Mouse (Mus musculus) heart, adult 2 months (tissue): ENCODE measurements around the gene Rad17. TPM values are rescaled to one million over a fixed set of nuclear protein-coding genes. Genes with fewer than 3 reads are reported as not detected.
A peak's percentile ranks its signal among the peaks of the same experiment; 100 is the strongest.

ENCODE experiments used
- DNase-seq, 2 experiments: peaks; one replicate each; pipeline ENCODE4 v3.0.0; 2021
- H3K27ac ChIP-seq: fragments of 200-600 bp; 2 replicates; pipeline ENCODE4 v1.8.1; 2022
- H3K27me3 ChIP-seq: fragments of 200-500 bp; 2 replicates; pipeline ENCODE4 v1.6.1; 2012; ENCODE audit warnings: mild to moderate bottlenecking, low read length, inconsistent platforms, mixed read lengths; ENCODE audit not compliant: control insufficient read depth, insufficient read depth
- H3K36me3 ChIP-seq: fragments of 200-500 bp; 2 replicates; pipeline ENCODE4 v1.6.1; 2012; ENCODE audit warnings: low read length, inconsistent platforms; ENCODE audit not compliant: control insufficient read depth, insufficient read depth
- H3K4me1 ChIP-seq: fragments of 200-500 bp; 2 replicates; pipeline ENCODE4 v1.6.1; 2011; ENCODE audit warnings: low read length; ENCODE audit not compliant: control insufficient read depth, insufficient read depth
- H3K4me3 ChIP-seq: fragments of 200-600 bp; 2 replicates; pipeline ENCODE4 v1.8.1; 2022
- H3K79me2 ChIP-seq: fragments of 200-500 bp; replicated peaks from 2 replicates; pipeline ENCODE4 v1.6.1; 2012; ENCODE audit warnings: mild to moderate bottlenecking, inconsistent platforms, low read length, moderate library complexity, mixed read lengths; ENCODE audit not compliant: control insufficient read depth, insufficient read depth
- H3K9ac ChIP-seq: fragments of 200-500 bp; 2 replicates; pipeline ENCODE4 v1.6.1; 2012; ENCODE audit warnings: low read depth, mild to moderate bottlenecking, control low read depth, inconsistent platforms, low read length, mixed read lengths
- CTCF ChIP-seq: fragments of 200-600 bp; IDR thresholded peaks from 2 replicates; pipeline ENCODE4 v1.8.1; 2022; ENCODE audit warnings: antibody characterized with exemption, mild to moderate bottlenecking, moderate library complexity
- EP300 ChIP-seq: fragments of 200-500 bp; IDR thresholded peaks from 2 replicates; pipeline ENCODE4 v1.6.1; 2011; ENCODE audit warnings: low read depth, low read length, control low read depth; ENCODE audit not compliant: insufficient read depth
- POLR2A ChIP-seq: fragments of 200-500 bp; IDR thresholded peaks from 2 replicates; pipeline ENCODE4 v1.6.1; 2011; ENCODE audit warnings: mild to moderate bottlenecking, low read depth, low read length, control low read depth; ENCODE audit not compliant: insufficient read depth
- WGBS: fragments of 180-500 bp; shearing (Covaris S2); methylation state at CpG from one replicate; pipeline ENCODE4 v1.1.7; 2018; 5-methylcytosine and 5-hydroxymethylcytosine counted together
- intact Hi-C: fragments of 180-260 bp; cut with DNase I; formaldehyde crosslinking; loops from one replicate; pipeline ENCODE4 v1.15.1; 2025
- polyA plus RNA-seq: library from polyadenylated mRNA; depleted of rRNA; stranded (reverse); fragments of >200 nt; gene quantifications from 2 replicates; pipeline ENCODE4 v1.2.3, GENCODE M21; 2012
- total RNA-seq, 2 experiments: library from RNA; stranded (reverse); gene quantifications; 2 replicates each; pipeline ENCODE4 v1.2.3; 2021

Rad17 gene
- total and polyA plus RNA-seq, 3 experiments = 5.6 to 15.0 (median 15.0) TPM

DNA sequence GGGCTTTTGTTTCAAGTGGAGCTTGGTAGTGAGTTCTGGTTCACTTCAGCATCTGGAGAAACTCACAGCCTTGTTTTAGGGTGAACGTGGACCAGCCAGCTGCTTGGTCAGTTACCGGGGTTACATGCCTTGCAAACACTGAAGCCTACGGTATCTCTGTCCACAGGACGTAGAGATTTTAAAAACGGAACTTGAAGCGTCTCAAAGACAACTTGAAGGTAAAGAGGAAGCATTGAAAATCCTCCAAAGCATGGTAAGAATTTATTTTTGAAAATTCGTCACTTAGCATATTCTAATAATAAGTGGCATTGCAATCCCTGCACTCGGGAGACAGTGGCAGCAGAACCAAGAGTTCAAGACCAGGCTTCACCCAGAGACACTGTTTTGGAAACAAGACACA is 30.8 kb upstream of the Rad17 start:
- Histone ChIP-seq H3K4me1 (no peaks in the 10 kb centered on the region), H3K27me3 (no peaks in the 10 kb centered on the region), H3K9ac (no peak overlapping the region), H3K36me3 (no peaks in the 10 kb centered on the region), H3K79me2 (no peaks in the 10 kb centered on the region), H3K4me3 (no peak overlapping the region), H3K27ac (no peak overlapping the region)
- TF ChIP-seq POLR2A = no peak
- intact Hi-C loops = no loop called here
- WGBS = 76% methylated on average over 8 of the region's 8 CpGs
- no peak for DNase-seq

DNA sequence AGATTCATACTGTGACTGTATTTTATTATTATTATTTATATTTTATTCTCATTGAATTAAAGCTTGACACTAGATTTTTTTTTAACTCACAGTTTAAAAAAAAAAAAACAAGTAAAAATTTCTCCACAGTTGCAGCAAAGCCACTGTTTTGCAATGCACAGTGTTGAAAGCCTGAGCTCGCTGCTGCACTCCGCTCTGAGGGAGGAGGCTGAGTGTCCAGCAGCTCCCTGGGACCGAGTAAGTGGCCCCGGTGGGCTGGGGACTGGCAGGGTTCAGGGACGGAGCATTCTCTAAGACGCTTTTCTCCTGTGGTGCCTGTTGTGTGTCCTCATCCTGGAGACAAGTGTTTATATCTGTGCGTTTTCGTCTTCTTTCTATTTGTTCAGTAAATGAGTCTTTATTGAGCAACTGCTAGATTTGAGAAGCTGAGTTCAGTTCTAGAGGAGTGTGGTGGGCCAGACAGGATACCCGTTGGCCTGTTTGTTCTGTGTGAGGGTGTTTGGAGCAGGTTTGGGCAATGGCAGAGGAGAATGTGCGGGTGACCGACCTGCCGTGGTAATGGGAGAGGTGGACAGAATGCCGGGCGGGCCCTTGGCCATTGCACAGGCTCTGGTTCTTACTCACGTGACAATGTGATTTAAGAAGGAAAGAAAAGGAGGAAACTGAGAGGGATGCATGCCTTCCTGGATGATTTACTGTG is 25.2 kb upstream of the Rad17 start:
- no peak for DNase-seq
- no peak overlapping the region for H3K9ac ChIP-seq
- no peak overlapping the region for H3K27ac ChIP-seq
- H3K4me3 ChIP-seq = no peak overlapping the region
- H3K79me2 ChIP-seq = no peaks in the 10 kb centered on the region
- no peaks in the 10 kb centered on the region for H3K36me3 ChIP-seq
- no peaks in the 10 kb centered on the region for H3K27me3 ChIP-seq
- TF ChIP-seq POLR2A (no peak), EP300 (no peak)
- no peaks in the 10 kb centered on the region for H3K4me1 ChIP-seq
- 79% methylated on average over 15 of the region's 15 CpGs for WGBS
- intact Hi-C loops = no loop called here

DNA sequence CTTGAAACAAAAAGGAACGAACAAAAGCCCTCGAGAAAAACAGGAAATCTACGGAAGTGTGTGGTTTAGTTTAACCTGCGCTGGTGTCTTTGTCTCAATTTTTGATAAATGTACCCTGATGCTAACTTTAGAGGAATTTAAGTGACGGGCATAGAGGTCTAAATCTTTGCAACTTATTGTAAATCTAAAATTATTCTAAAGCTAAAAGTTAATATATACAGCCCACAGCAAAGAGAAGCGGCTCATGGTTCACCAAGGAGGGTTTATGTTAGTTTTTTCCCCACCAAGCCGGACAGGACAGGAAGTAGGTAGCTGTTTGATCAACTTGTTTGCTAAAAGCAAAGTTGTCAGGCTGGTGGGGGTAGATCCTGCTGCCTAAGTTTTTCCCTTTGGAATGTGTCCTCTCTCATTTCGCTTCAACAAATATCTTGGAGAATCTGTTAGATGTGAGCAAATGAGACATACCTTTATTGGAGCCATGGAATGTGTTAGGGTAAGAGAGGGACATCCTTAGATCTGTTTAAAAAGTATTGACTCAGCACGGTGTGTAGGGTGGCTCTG is 19.4 kb upstream of the Rad17 start:
- no peak overlapping the region for H3K9ac ChIP-seq
- DNase-seq = no peak
- H3K27ac ChIP-seq = peak overlapping the region; percentile 64; the same call in 1 of the 2 replicates
- intact Hi-C loops = no loop called here
- TF ChIP-seq CTCF = no peak
- no peak for TF ChIP-seq POLR2A
- no peak for TF ChIP-seq EP300
- peak overlapping the region; percentile 61 for H3K4me3 ChIP-seq
- no peaks in the 10 kb centered on the region for H3K36me3 ChIP-seq
- H3K79me2 ChIP-seq = no peaks in the 10 kb centered on the region
- H3K27me3 ChIP-seq = no peaks in the 10 kb centered on the region
- 46% methylated on average over 9 of the region's 9 CpGs for WGBS
- H3K4me1 ChIP-seq = no peaks in the 10 kb centered on the region

DNA sequence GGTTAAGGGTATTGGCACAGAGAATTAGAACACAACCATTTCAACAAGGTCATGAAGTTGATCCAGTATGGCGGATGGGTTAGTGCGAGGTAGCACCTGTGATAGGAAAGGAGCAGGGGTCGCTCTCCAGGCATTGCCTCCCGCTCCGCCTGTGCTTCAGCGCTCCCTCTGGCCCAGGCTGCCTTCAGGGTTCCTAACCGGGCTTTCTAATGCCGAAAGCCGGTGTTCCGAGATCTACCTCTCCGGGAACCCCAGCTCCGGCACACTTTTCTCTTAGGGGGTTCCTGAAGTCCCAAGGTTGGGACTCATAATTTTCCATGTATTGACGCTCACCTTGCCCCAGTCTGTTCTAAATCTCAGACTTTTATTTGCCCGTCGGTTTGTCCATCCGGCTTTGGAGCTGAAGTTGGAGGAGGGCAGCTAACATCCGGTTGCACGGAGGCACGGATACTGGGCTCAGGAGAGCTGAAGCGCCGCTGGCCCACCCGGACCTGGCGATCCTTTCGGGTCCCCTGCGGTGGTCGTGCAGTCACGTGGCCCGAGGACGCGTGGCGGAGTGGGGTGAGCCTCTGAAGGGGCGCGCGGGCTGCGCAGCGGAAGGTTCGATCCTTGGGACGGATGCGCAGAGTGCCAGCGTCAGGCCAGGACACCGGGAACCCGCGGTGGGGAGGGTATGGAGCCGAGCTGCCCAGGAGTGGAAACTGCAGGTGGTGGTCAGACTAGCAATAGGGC is 18.6 kb upstream of the Rad17 start, which contains the start of gene Ccdc125:
Gene Ccdc125, plus strand, starts transcription at position 427 of the 732 bp plus-strand sequence.
- no peaks in the 10 kb centered on the region for H3K27me3 ChIP-seq
- H3K27ac ChIP-seq = peak within 1 kb of the TSS; percentile 64
- peak; percentile 45 to 47 for DNase-seq
- H3K4me3 ChIP-seq = peak within 1 kb of the TSS; percentile 61
- no peaks in the 10 kb centered on the region for H3K79me2 ChIP-seq
- intact Hi-C loops = no loop called here
- no peaks in the 10 kb centered on the region for H3K4me1 ChIP-seq
- WGBS = 1% methylated on average over 44 of the region's 44 CpGs
- peak within 1 kb of the TSS; percentile 54 for H3K9ac ChIP-seq
- TF ChIP-seq EP300 (no peak), CTCF (no peak), POLR2A (no peak)
- no peaks in the 10 kb centered on the region for H3K36me3 ChIP-seq

DNA sequence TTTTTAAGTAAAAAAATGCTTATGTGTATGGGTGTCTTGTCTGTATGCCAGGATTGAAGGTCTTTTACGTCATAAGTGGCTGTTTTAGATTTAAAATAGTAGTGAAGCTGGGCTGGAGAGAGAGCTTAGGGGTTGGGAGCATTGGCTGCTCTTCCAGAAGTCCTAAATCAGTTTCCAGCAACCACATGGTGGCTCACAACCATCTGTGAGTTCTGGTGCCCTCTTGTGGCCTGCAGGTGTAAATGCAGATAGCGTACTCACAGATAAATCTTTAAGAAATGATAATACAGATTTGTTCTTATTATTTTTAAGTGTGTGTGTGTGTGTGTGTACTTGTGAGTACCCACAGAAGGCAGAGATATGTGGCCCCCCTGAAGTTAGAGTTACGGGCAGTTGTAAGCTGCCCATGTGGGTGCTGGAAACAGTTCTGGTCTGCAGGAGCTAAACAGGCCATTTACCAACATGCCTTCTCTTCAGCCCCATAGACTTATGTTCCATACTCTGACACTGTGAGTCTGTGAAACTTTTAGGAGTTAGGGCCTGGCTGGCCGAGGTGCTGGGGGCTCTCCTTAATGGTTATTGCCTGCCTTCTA is 9.1 kb upstream of the Rad17 start:
- H3K36me3 ChIP-seq = no peaks in the 10 kb centered on the region
- no peak for TF ChIP-seq POLR2A
- peak; percentile 91 for TF ChIP-seq CTCF
- 44% methylated on average over 4 of the region's 4 CpGs for WGBS
- H3K27ac ChIP-seq = no peak overlapping the region
- no peak overlapping the region for H3K9ac ChIP-seq
- no peaks in the 10 kb centered on the region for H3K79me2 ChIP-seq
- H3K27me3 ChIP-seq = no peaks in the 10 kb centered on the region
- no peak overlapping the region for H3K4me3 ChIP-seq
- peak; percentile 33 to 45 for DNase-seq
- no peaks in the 10 kb centered on the region for H3K4me1 ChIP-seq
- intact Hi-C loops = no loop called here

DNA sequence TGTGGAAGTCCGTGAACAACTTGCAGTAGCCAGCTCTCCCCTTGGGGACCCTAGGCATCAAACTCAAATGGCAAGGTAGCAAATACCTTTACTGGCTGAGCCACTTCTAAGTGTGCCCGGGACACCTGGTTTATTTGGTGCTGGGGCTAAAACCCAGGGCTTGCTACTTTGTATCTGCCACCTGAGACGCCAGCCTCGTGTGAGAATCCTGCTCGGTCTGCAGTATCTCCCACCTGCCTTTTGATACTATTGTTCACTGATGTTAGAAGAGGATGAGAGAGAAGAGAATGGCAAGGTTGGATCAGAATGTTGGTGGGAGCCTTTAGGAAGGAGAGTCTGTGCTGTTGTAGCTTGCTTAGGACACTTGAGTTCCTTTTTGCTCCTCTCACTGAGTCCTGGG is 7.2 kb upstream of the Rad17 start:
- no peaks in the 10 kb centered on the region for H3K4me1 ChIP-seq
- TF ChIP-seq CTCF = no peak
- TF ChIP-seq EP300 = no peak
- no peak for TF ChIP-seq POLR2A
- H3K4me3 ChIP-seq = no peak overlapping the region
- no peak overlapping the region for H3K9ac ChIP-seq
- no peak overlapping the region for H3K27ac ChIP-seq
- no peaks in the 10 kb centered on the region for H3K36me3 ChIP-seq
- intact Hi-C loops = no loop called here
- 89% methylated on average over 5 of the region's 5 CpGs for WGBS
- no peaks in the 10 kb centered on the region for H3K79me2 ChIP-seq
- no peaks in the 10 kb centered on the region for H3K27me3 ChIP-seq
- DNase-seq = no peak
